Mouse (Mus musculus) CH12.LX (cell line): ENCODE data around the gene Nrf1. TPM values are rescaled to one million over a fixed set of nuclear protein-coding genes. Genes with fewer than 3 reads are reported as not detected.

Source experiments
- DNase-seq: peaks from one replicate; pipeline ENCODE4 v3.0.0-alpha.2; 2013; ENCODE audit errors: extremely low read depth
- H3K27ac ChIP-seq: 2 replicates; pipeline ENCODE4 v1.5.1; 2012; ENCODE audit warnings: low read depth, mild to moderate bottlenecking, control low read depth, moderate library complexity; ENCODE audit not compliant: insufficient read depth
- H3K27me3 ChIP-seq: replicated peaks from 2 replicates; pipeline ENCODE3; 2012; ENCODE audit warnings: inconsistent platforms
- H3K36me3 ChIP-seq, 2 experiments: replicated peaks in 1 of 2; 2 replicates each; pipeline versions ENCODE3 to v1.6.1; 2012; ENCODE audit warnings: inconsistent platforms in 1 of 2, low read length in 1 of 2, mild to moderate bottlenecking in 1 of 2, mixed read lengths in 1 of 2, moderate library complexity in 1 of 2; ENCODE audit not compliant: control insufficient read depth in 1 of 2, insufficient read depth in 1 of 2
- H3K4me1 ChIP-seq, 2 experiments: 2 replicates each; pipeline ENCODE4 v1.6.1; 2012; ENCODE audit warnings: inconsistent platforms in 1 of 2, moderate library complexity in 1 of 2; ENCODE audit not compliant: insufficient read depth in 2 of 2, control insufficient read depth in 1 of 2
- H3K4me2 ChIP-seq: 2 replicates; pipeline ENCODE4 v1.6.1; 2012; ENCODE audit warnings: low read depth, mild to moderate bottlenecking, control low read depth; ENCODE audit not compliant: poor library complexity, insufficient read depth, severe bottlenecking
- H3K4me3 ChIP-seq, 3 experiments: fragments of 150-350 bp in 1 of 3; sonication (generic) in 1 of 3; replicated peaks in 1 of 3; 2 replicates each; pipeline versions ENCODE3 to v1.5.1; 2011 to 2012; ENCODE audit warnings: low read depth in 2 of 3, low read length in 2 of 3, mild to moderate bottlenecking in 2 of 3, moderate library complexity in 2 of 3, control low read depth in 1 of 3, improper control_type of control experiment in 1 of 3, inconsistent platforms in 1 of 3, mixed read lengths in 1 of 3; ENCODE audit not compliant: poor library complexity in 1 of 3
- H3K79me2 ChIP-seq: replicated peaks from 2 replicates; pipeline ENCODE4 v1.6.1; 2012; ENCODE audit warnings: mild to moderate bottlenecking, moderate library complexity; ENCODE audit not compliant: control insufficient read depth, poor library complexity, insufficient read depth, severe bottlenecking; ENCODE audit errors: extremely low read depth
- H3K9ac ChIP-seq: 2 replicates; pipeline ENCODE4 v1.6.1; 2012; ENCODE audit warnings: low read depth, mild to moderate bottlenecking, control low read depth, moderate library complexity; ENCODE audit not compliant: insufficient read depth
- H3K9me3 ChIP-seq: replicated peaks from 2 replicates; pipeline ENCODE3; 2012; ENCODE audit warnings: low read length, inconsistent platforms, mixed read lengths
- BHLHE40 ChIP-seq: IDR thresholded peaks from 2 replicates; pipeline ENCODE4 v1.6.1; 2011; ENCODE audit warnings: mild to moderate bottlenecking, low read depth, low read length, improper control_type of control experiment
- CTCF ChIP-seq, 2 experiments: IDR thresholded peaks in 1 of 2; conservative IDR thresholded peaks in 1 of 2; 2 replicates each; pipeline ENCODE4 v1.5.1; 2011 to 2012; ENCODE audit warnings: low read depth in 2 of 2, low read length in 2 of 2, improper control_type of control experiment in 1 of 2, inconsistent platforms in 1 of 2, mild to moderate bottlenecking in 1 of 2, moderate library complexity in 1 of 2
- EP300 ChIP-seq: IDR thresholded peaks from 2 replicates; pipeline ENCODE4 v1.6.1; 2011; ENCODE audit warnings: low read length, improper control_type of control experiment
- JUN ChIP-seq: IDR thresholded peaks from 2 replicates; pipeline ENCODE4 v1.6.1; 2011; ENCODE audit warnings: low read depth, mild to moderate bottlenecking, low read length, improper control_type of control experiment, moderate library complexity; ENCODE audit not compliant: insufficient read depth
- JUND ChIP-seq: conservative IDR thresholded peaks from 2 replicates; pipeline ENCODE4 v1.6.1; 2011; ENCODE audit warnings: low read depth, low read length, improper control_type of control experiment
- MAFK ChIP-seq: IDR thresholded peaks from 2 replicates; pipeline ENCODE4 v1.6.1; 2011; ENCODE audit warnings: low read length, improper control_type of control experiment; ENCODE audit not compliant: insufficient replicate concordance
- MAX ChIP-seq: IDR thresholded peaks from 2 replicates; pipeline ENCODE4 v1.6.1; 2011; ENCODE audit warnings: low read length, improper control_type of control experiment
- MXI1 ChIP-seq: IDR thresholded peaks from 2 replicates; pipeline ENCODE4 v1.6.1; 2011; ENCODE audit warnings: mild to moderate bottlenecking, low read depth, low read length, improper control_type of control experiment
- PAX5 ChIP-seq: IDR thresholded peaks from 2 replicates; pipeline ENCODE4 v1.6.1; 2012; ENCODE audit warnings: low read length, inconsistent platforms, mixed read lengths
- SIN3A ChIP-seq: IDR thresholded peaks from 2 replicates; pipeline ENCODE4 v1.6.1; 2012; ENCODE audit warnings: low read length, improper control_type of control experiment, inconsistent platforms
- SMC3 ChIP-seq: IDR thresholded peaks from 2 replicates; pipeline ENCODE4 v1.6.1; 2011; ENCODE audit warnings: low read depth, low read length, improper control_type of control experiment
- TCF12 ChIP-seq: IDR thresholded peaks from 2 replicates; pipeline ENCODE4 v1.6.1; 2014; ENCODE audit warnings: low read depth, mild to moderate bottlenecking, inconsistent platforms, low read length, improper control_type of control experiment
- USF1 ChIP-seq: IDR thresholded peaks from 2 replicates; pipeline ENCODE4 v1.6.1; 2014; ENCODE audit warnings: low read depth, mild to moderate bottlenecking, inconsistent platforms, low read length, improper control_type of control experiment
- USF2 ChIP-seq: conservative IDR thresholded peaks from 2 replicates; pipeline ENCODE4 v1.6.1; 2011; ENCODE audit warnings: low read depth, low read length, improper control_type of control experiment
- ZKSCAN1 ChIP-seq: IDR thresholded peaks from 2 replicates; pipeline ENCODE4 v1.6.1; 2012; ENCODE audit warnings: low read depth, inconsistent platforms, low read length, improper control_type of control experiment, borderline replicate concordance
- ZMIZ1 ChIP-seq: IDR thresholded peaks from 2 replicates; pipeline ENCODE4 v1.6.1; 2012; ENCODE audit warnings: low read depth, mild to moderate bottlenecking, inconsistent platforms, low read length, improper control_type of control experiment
- ZNF384 ChIP-seq: IDR thresholded peaks from 2 replicates; pipeline ENCODE4 v1.6.1; 2012; ENCODE audit warnings: low read depth, low read length, improper control_type of control experiment, inconsistent platforms
- dilution Hi-C: fragments of 300-500 bp; cut with MboI; formaldehyde crosslinking; loops from 2 replicates; pipeline ENCODE4 v1.14.3; 2020; ENCODE audit warnings: low sequenced_read_pairs; ENCODE audit not compliant: extremely low pct_unique_long_range_greater_than_20kb, extremely low pct_ligation_motif_present
- in situ Hi-C: fragments of 300-500 bp; cut with MboI; formaldehyde crosslinking; loops from 3 replicates; pipeline ENCODE4 v1.14.3; 2019; ENCODE audit warnings: low sequenced_read_pairs, low pct_ligation_motif_present, low pct_unique_long_range_greater_than_20kb, mixed read lengths
- polyA plus RNA-seq: library from polyadenylated mRNA; unstranded; fragments of >175 nt; gene quantifications from 2 replicates; pipeline ENCODE4 v1.2.1, GENCODE M21; 2012; ENCODE audit warnings: low read depth; ENCODE audit not compliant: insufficient read length
- total RNA-seq, 2 experiments: library from RNA; depleted of rRNA; stranded (reverse); fragments of 300-350 nt in 1 of 2; fragments of >200 nt in 1 of 2; gene quantifications; 2 replicates each; pipeline ENCODE4 v1.2.3; 2012 to 2014

Nrf1 gene
- total and polyA plus RNA-seq, 3 experiments, result 43.6 to 74.6 (median 51.3) TPM

DNA sequence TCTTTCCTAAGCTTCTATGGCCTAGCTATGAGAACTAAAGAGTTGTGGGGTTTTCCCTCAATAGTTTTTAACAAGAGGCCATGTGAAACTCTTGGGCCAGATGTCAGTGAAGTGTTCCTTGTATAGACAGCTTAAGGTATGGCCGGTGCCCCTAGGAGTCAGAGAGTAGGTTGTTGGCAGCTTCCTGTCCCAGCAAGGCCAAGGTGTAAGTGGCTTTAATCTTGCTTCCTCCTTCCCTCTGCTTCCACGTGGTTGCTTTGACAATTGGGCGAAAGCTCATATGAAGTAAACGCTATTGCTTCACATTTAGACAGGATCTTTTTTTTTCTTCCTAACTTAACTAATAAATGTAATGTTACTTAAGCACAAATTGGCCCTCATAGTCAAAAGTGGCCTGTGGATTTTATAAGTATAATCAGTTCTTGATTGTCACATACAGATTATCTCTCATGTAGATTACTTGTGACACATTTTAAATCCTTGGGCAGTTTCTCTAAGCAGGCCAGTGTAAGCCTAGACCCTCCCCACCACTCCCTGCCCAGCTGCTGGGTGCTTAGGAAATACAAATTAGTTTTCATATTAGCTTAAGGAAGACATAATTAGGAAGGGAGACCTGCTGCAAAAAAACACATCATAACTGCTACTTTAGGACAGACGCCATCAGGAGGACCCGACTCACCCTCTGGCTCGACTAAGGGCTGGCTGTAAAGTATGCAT is 91.7 kb downstream of the Nrf1 start (continued):
- peak; percentile 27; the same call in 1 of the 2 replicates for TF ChIP-seq TCF12
- peak; percentile 81 for TF ChIP-seq MAX
- TF ChIP-seq USF1, result no peak
- peak; percentile 28; the same call in 1 of the 2 replicates for TF ChIP-seq ZNF384
- no peak for TF ChIP-seq PAX5
- TF ChIP-seq JUN, result no peak
- TF ChIP-seq JUND, result no peak

DNA sequence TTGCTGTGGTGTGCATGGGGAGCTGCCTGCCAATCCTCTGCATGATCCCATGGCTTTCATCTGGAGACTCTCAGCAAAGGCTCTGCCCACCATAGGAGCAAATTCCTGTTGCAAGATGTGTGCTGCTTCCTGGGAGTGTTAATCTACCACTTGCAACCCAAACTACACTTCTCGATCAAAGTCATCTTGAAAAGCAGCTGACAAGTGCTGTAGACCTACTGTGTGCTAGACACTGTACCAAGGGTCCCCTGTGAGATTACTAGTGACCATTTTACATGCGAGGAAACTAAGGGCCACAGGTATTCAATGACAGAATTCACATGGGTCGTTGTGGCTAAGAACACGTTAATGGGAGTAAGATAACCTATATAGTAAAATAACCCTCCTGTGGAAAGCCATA is 95.5 kb downstream of the Nrf1 start:
- no peaks in the 10 kb centered on the region for H3K27me3 ChIP-seq
- H3K9me3 ChIP-seq, result no peaks in the 10 kb centered on the region
- in situ Hi-C loops (no loop called here), dilution Hi-C loops (no loop called here)
- peaks cover 6 to 23% of the 10 kb centered on the region in 2 experiments for H3K4me1 ChIP-seq
- no peak overlapping the region for H3K4me3 ChIP-seq
- no peak overlapping the region for H3K4me2 ChIP-seq
- no peak for DNase-seq
- no peaks in the 10 kb centered on the region for H3K79me2 ChIP-seq
- H3K27ac ChIP-seq, result no peak overlapping the region
- H3K36me3 ChIP-seq, result peaks cover 18 to 65% of the 10 kb centered on the region in 2 experiments
- H3K9ac ChIP-seq, result no peak overlapping the region
- TF ChIP-seq SIN3A, result no peak
- no peak for TF ChIP-seq ZMIZ1
- TF ChIP-seq ZKSCAN1, result peak; percentile 70
- no peak for TF ChIP-seq MAFK

DNA sequence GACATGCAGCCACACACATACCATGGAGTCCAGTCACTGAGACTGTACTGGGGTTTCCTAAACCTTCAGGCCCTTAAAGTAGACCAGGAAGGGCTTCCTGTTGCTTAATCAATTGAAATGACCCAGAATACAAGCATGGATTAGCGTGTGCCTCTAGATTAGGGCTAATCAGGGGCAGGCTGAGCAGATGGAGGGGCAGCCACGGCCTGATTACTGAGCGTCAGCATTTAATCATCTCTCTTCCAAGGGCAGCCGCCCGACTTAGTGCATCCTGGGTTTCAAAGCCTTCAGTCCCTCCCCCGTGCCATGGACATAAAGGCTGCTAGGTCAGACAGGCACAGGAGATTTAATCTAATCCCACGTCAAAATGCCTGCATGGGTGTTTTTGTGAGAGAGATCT is 99.3 kb downstream of the Nrf1 start:
- Histone ChIP-seq H3K27ac (no peak overlapping the region), H3K79me2 (no peaks in the 10 kb centered on the region), H3K27me3 (no peaks in the 10 kb centered on the region), H3K4me2 (no peak overlapping the region), H3K4me3 (no peak overlapping the region), H3K4me1 (peaks cover 0 to 4% of the 10 kb centered on the region in 2 experiments; a peak in 2 of 4 replicates), H3K9ac (no peak overlapping the region), H3K9me3 (no peaks in the 10 kb centered on the region), H3K36me3 (peaks cover 9 to 58% of the 10 kb centered on the region in 2 experiments)
- DNase-seq, result no peak
- dilution Hi-C loops (no loop called here), in situ Hi-C loops (no loop called here)
- no peak for TF ChIP-seq USF2
- no peak for TF ChIP-seq ZNF384
- TF ChIP-seq CTCF (conservative IDR thresholded peaks at IDR 0.05 in 1 of 2, IDR thresholded peaks at IDR 0.05 in 1 of 2; ENCODE audit: low read depth in 2 of 2, low read length in 2 of 2), result no peak
- TF ChIP-seq MXI1, result no peak
- no peak for TF ChIP-seq BHLHE40
- TF ChIP-seq EP300, result no peak
- TF ChIP-seq SMC3, result no peak
